Mouse (Mus musculus) bone marrow macrophage, adult 2 months (primary cell): Measurements from ENCODE around the gene Slc45a2.

Experiments
- CTCF ChIP-seq: IDR thresholded peaks from 2 replicates; pipeline ENCODE4 v1.5.1; 2012; ENCODE audit warnings: low read depth, mild to moderate bottlenecking, low read length, moderate library complexity
- POLR2A ChIP-seq: IDR thresholded peaks from 2 replicates; pipeline ENCODE4 v1.6.1; 2012; ENCODE audit warnings: mild to moderate bottlenecking, low read depth, low read length, borderline replicate concordance

- TF ChIP-seq CTCF (no peak), POLR2A (no peak)
Observed at GRCm38 (mm10) chr15:11040067-11040466, 39.5 kb downstream of the Slc45a2 start.
